Mouse (Mus musculus) hindbrain, postnatal 0 days (tissue): ENCODE data around the gene Sept14. TPM values are rescaled to one million over a fixed set of nuclear protein-coding genes. Genes with fewer than 3 reads are reported as not detected.

Experiments used
- ATAC-seq: fragments of 200-750 bp; cut with Nextera tagmentation; 2 replicates; pipeline ENCODE4 v1.8.0; 2017; ENCODE audit warnings: mild to moderate bottlenecking, moderate TSS enrichment, moderate library complexity
- DNase-seq: peaks from one replicate; pipeline ENCODE4 v3.0.0-alpha.2; 2015; ENCODE audit warnings: low spot score
- H3K27ac ChIP-seq: fragments of 300-500 bp; sonication (generic); 2 replicates; pipeline ENCODE4 v1.5.1; 2014; ENCODE audit warnings: mild to moderate bottlenecking
- H3K27me3 ChIP-seq: fragments of 300-500 bp; sonication (generic); 2 replicates; pipeline ENCODE4 v1.6.1; 2014; ENCODE audit warnings: low read length, mixed read lengths; ENCODE audit not compliant: insufficient read depth
- H3K36me3 ChIP-seq: fragments of 300-500 bp; sonication (generic); 2 replicates; pipeline ENCODE4 v1.6.1; 2014; ENCODE audit warnings: low read length, mixed read lengths; ENCODE audit not compliant: insufficient read depth
- H3K4me1 ChIP-seq: fragments of 300-500 bp; sonication (generic); 2 replicates; pipeline ENCODE4 v1.6.1; 2014; ENCODE audit warnings: antibody characterized with exemption, low read length, mixed read lengths; ENCODE audit not compliant: insufficient read depth
- H3K4me2 ChIP-seq: fragments of 300-500 bp; sonication (generic); 2 replicates; pipeline ENCODE4 v1.6.1; 2014; ENCODE audit warnings: low read depth, mild to moderate bottlenecking, low read length, moderate library complexity, mixed read lengths
- H3K4me3 ChIP-seq: fragments of 300-500 bp; sonication (generic); 2 replicates; pipeline ENCODE4 v1.5.1; 2014; ENCODE audit warnings: low read length
- H3K9ac ChIP-seq: fragments of 300-500 bp; sonication (generic); replicated peaks from 2 replicates; pipeline ENCODE4 v1.6.1; 2014; ENCODE audit warnings: mild to moderate bottlenecking, low read length, moderate library complexity, mixed read lengths
- H3K9me3 ChIP-seq: fragments of 300-500 bp; sonication (generic); 2 replicates; pipeline ENCODE4 v1.6.1; 2016; ENCODE audit warnings: low read length, mixed read lengths
- CTCF ChIP-seq: IDR thresholded peaks from 2 replicates; pipeline ENCODE4 v1.5.1; 2016; ENCODE audit warnings: antibody characterized with exemption, control low read depth, low read depth
- WGBS: fragments of 180-500 bp; shearing (Covaris S2); extraction: QIAGEN DNeasy Blood & Tissue Kit; methylation state at CpG from one replicate; pipeline ENCODE4 v1.1.7; 2014; 5-methylcytosine and 5-hydroxymethylcytosine counted together
- polyA plus RNA-seq: library from polyadenylated mRNA; unstranded; fragments of >200 nt; fragmentation: Nextera tagmentation; extraction: Ambion mirVana; gene quantifications from 2 replicates; pipeline ENCODE4 v1.2.1, GENCODE M21; 2015
- total RNA-seq: library from RNA; depleted of rRNA; stranded (reverse); fragments of >200 nt; gene quantifications from 2 replicates; pipeline ENCODE4 v1.2.3, GENCODE M21; 2014; rRNA removed

Sept14 gene
- total RNA-seq (not detected in 2 replicates), polyA plus RNA-seq (not detected in 2 replicates)

GRCm38 (mm10) chr5:129708412-129708811, at the start of gene Sept14:
Gene Sept14 (minus strand): TSS chr5:129708512.
- H3K4me3 ChIP-seq = no peak within 1 kb of the TSS
- WGBS = 64% methylated on average over 2 of the region's 2 CpGs
- H3K4me1 ChIP-seq = no peaks in the 10 kb centered on the region
- no peaks in the 10 kb centered on the region for H3K36me3 ChIP-seq
- H3K27me3 ChIP-seq = 0 out of 2 replicates have a peak, but pooled peaks cover 1% of the 10 kb centered on the region
- no peaks in the 10 kb centered on the region for H3K9me3 ChIP-seq
- H3K27ac ChIP-seq = no peak within 1 kb of the TSS
- no peak within 1 kb of the TSS for H3K4me2 ChIP-seq
- ATAC-seq (no peak), DNase-seq (no peak)
- no peak within 1 kb of the TSS for H3K9ac ChIP-seq
- no peak for TF ChIP-seq CTCF

GRCm38 (mm10) chr5:129756886-129757285, 48.6 kb upstream of the Sept14 start:
- Histone ChIP-seq H3K4me1 (no peaks in the 10 kb centered on the region), H3K4me3 (no peak overlapping the region), H3K4me2 (no peak overlapping the region), H3K27ac (no peak overlapping the region), H3K9me3 (no peaks in the 10 kb centered on the region), H3K27me3 (no peaks in the 10 kb centered on the region), H3K9ac (no peak overlapping the region), H3K36me3 (peaks cover 28% of the 10 kb centered on the region)
- no peak for DNase-seq
- 95% methylated on average over 20 of the region's 20 CpGs for WGBS
- ATAC-seq = no peak
- TF ChIP-seq CTCF = no peak

- TF ChIP-seq CTCF = no peak
Measured at GRCm38 (mm10) chr5:129744050-129744449, 35.7 kb upstream of the Sept14 start.

GRCm38 (mm10) chr5:129742903-129743488, 34.7 kb upstream of the Sept14 start:
- TF ChIP-seq CTCF = no peak
- no peaks in the 10 kb centered on the region for H3K4me1 ChIP-seq
- 90% methylated on average over 7 of the region's 7 CpGs for WGBS
- no peak overlapping the region for H3K4me3 ChIP-seq
- H3K4me2 ChIP-seq = no peak overlapping the region
- no peaks in the 10 kb centered on the region for H3K9me3 ChIP-seq
- DNase-seq (no peak), ATAC-seq (no peak)
- no peak overlapping the region for H3K27ac ChIP-seq
- H3K36me3 ChIP-seq = peaks cover 31% of the 10 kb centered on the region
- no peak overlapping the region for H3K9ac ChIP-seq
- no peaks in the 10 kb centered on the region for H3K27me3 ChIP-seq

More at GRCm38 (mm10) chr5:129744050-129744449, 35.7 kb upstream of the Sept14 start:
- Histone ChIP-seq H3K9me3 (no peaks in the 10 kb centered on the region), H3K4me3 (no peak overlapping the region), H3K4me2 (no peak overlapping the region), H3K27me3 (no peaks in the 10 kb centered on the region), H3K27ac (no peak overlapping the region), H3K4me1 (no peaks in the 10 kb centered on the region), H3K36me3 (peaks cover 38% of the 10 kb centered on the region), H3K9ac (no peak overlapping the region)
- WGBS = 89% methylated on average over 6 of the region's 6 CpGs
- ATAC-seq (no peak), DNase-seq (no peak)

GRCm38 (mm10) chr5:129740976-129741375, 32.7 kb upstream of the Sept14 start:
- peak; percentile 75 for DNase-seq
- no peak overlapping the region for H3K4me2 ChIP-seq
- H3K9ac ChIP-seq = no peak overlapping the region
- peak; percentile 75 for TF ChIP-seq CTCF
- H3K27ac ChIP-seq = no peak overlapping the region
- H3K4me1 ChIP-seq = no peaks in the 10 kb centered on the region
- 100% methylated on average over 1 of the region's 1 CpGs for WGBS
- peaks cover 20% of the 10 kb centered on the region for H3K36me3 ChIP-seq
- no peaks in the 10 kb centered on the region for H3K27me3 ChIP-seq
- H3K9me3 ChIP-seq = no peaks in the 10 kb centered on the region
- H3K4me3 ChIP-seq = no peak overlapping the region
- no peak for ATAC-seq

- Histone ChIP-seq H3K9me3 (no peaks in the 10 kb centered on the region), H3K27me3 (no peaks in the 10 kb centered on the region), H3K4me2 (no peak overlapping the region), H3K9ac (no peak overlapping the region), H3K4me1 (peaks cover 16% of the 10 kb centered on the region), H3K27ac (no peak overlapping the region), H3K4me3 (no peak overlapping the region), H3K36me3 (no peaks in the 10 kb centered on the region)
- no peak for ATAC-seq
- WGBS = 80% methylated on average over 5 of the region's 5 CpGs
- TF ChIP-seq CTCF = no peak
- DNase-seq = no peak
Measured at GRCm38 (mm10) chr5:129731021-129731420, 22.7 kb upstream of the Sept14 start.

- DNase-seq = no peak
- no peak for TF ChIP-seq CTCF
- 81% methylated on average over 11 of the region's 11 CpGs for WGBS
- no peaks in the 10 kb centered on the region for H3K27me3 ChIP-seq
- no peaks in the 10 kb centered on the region for H3K36me3 ChIP-seq
- ATAC-seq = no peak
- no peak overlapping the region for H3K9ac ChIP-seq
- peaks cover 16% of the 10 kb centered on the region for H3K4me1 ChIP-seq
- no peak overlapping the region for H3K27ac ChIP-seq
- H3K4me3 ChIP-seq = no peak overlapping the region
- no peaks in the 10 kb centered on the region for H3K9me3 ChIP-seq
- no peak overlapping the region for H3K4me2 ChIP-seq
Measured at GRCm38 (mm10) chr5:129730344-129730743, 22.0 kb upstream of the Sept14 start.
